Mouse (Mus musculus) kidney, embryonic 16.5 days (tissue): ENCODE results near the gene Ank2. TPM values are rescaled to one million over a fixed set of nuclear protein-coding genes. Genes with fewer than 3 reads are reported as not detected.

ENCODE experiments used
- ATAC-seq: fragments of 200-750 bp; cut with Nextera tagmentation; 2 replicates; pipeline ENCODE4 v1.8.0; 2017; ENCODE audit warnings: moderate TSS enrichment; ENCODE audit not compliant: low FRiP score, low TSS enrichment
- H3K27ac ChIP-seq: fragments of 300-500 bp; sonication (generic); 2 replicates; pipeline ENCODE4 v1.5.1; 2014; ENCODE audit warnings: low read length
- H3K27me3 ChIP-seq: fragments of 300-500 bp; sonication (generic); 2 replicates; pipeline ENCODE4 v1.6.1; 2014; ENCODE audit warnings: low read length, control low read depth, mixed read lengths; ENCODE audit not compliant: insufficient read depth
- H3K36me3 ChIP-seq: fragments of 300-500 bp; sonication (generic); 2 replicates; pipeline ENCODE4 v1.6.1; 2014; ENCODE audit warnings: low read length, control low read depth, mixed read lengths; ENCODE audit not compliant: insufficient read depth
- H3K4me1 ChIP-seq: fragments of 300-500 bp; sonication (generic); 2 replicates; pipeline ENCODE4 v1.6.1; 2014; ENCODE audit warnings: low read length, control low read depth, mixed read lengths; ENCODE audit not compliant: insufficient read depth
- H3K4me2 ChIP-seq: fragments of 300-500 bp; sonication (generic); replicated peaks from 2 replicates; pipeline ENCODE4 v1.6.1; 2014; ENCODE audit warnings: low read depth, low read length
- H3K4me3 ChIP-seq: fragments of 300-500 bp; sonication (generic); 2 replicates; pipeline ENCODE4 v1.5.1; 2014; ENCODE audit warnings: mild to moderate bottlenecking, low read length
- H3K9ac ChIP-seq: fragments of 300-500 bp; sonication (generic); replicated peaks from 2 replicates; pipeline ENCODE4 v1.6.1; 2014; ENCODE audit warnings: low read length
- H3K9me3 ChIP-seq: fragments of 300-500 bp; sonication (generic); 2 replicates; pipeline ENCODE4 v1.6.1; 2016; ENCODE audit warnings: low read length, control low read depth
- WGBS: fragments of 180-500 bp; shearing (Covaris S2); extraction: QIAGEN DNeasy Blood & Tissue Kit; methylation state at CpG from one replicate; pipeline ENCODE4 v1.1.7; 2014; 5-methylcytosine and 5-hydroxymethylcytosine counted together
- polyA plus RNA-seq: library from polyadenylated mRNA; unstranded; fragments of >200 nt; fragmentation: Nextera tagmentation; extraction: Ambion mirVana; gene quantifications from 2 replicates; pipeline ENCODE4 v1.2.1, GENCODE M21; 2015

The Ank2 gene
- polyA plus RNA-seq, 1 experiment from 2014 or later = 7.5 TPM

DNA sequence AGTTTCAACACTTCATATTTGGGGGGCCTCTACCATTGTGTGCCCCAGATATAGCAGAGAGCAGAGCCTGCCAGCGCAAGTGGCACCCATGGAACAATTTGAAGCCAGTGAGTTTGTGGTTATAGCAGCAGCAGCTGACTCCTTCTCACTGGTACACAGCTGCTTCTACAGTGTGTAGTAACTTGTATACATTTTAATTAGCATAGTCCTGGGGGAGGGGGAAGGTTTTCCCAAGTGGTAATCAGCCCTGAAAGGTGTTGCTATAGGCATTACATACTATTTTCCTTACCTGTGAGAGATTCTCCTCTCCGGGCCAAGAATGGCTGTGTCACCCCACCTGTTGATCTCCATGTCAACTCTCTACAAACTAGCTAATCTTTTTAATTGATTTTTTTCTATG lies 182.4 kb downstream of the Ank2 start:
- 96% methylated on average over 2 of the region's 2 CpGs for WGBS

DNA sequence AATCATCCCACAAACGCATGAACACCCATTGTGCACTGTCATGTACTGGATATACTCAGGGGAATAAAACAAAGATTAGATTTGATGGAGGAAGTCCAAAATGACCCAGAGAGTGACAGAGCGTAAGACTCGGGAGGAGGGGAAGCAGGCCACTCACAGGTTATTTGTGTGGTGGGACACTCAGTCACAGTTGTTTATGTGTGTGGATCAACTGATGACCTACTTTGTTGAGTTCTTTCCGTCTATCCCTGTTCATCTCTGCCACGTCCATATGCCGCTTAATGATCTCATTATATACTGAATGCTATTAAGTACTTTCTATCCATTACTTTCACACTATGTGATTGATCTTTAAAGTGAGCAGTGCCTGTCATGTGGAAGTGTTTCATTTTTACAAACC lies 187.6 kb downstream of the Ank2 start:
- Histone ChIP-seq H3K27me3 (no peaks in the 10 kb centered on the region), H3K4me3 (no peak overlapping the region), H3K4me2 (no peak overlapping the region), H3K36me3 (no peaks in the 10 kb centered on the region), H3K4me1 (no peaks in the 10 kb centered on the region), H3K27ac (no peak overlapping the region), H3K9ac (no peak overlapping the region), H3K9me3 (no peaks in the 10 kb centered on the region)
- 82% methylated on average over 6 of the region's 6 CpGs for WGBS
- ATAC-seq = no peak

More for the DNA sequence above, 182.4 kb downstream of the Ank2 start:
- H3K4me3 ChIP-seq = no peak overlapping the region
- no peak overlapping the region for H3K9ac ChIP-seq
- ATAC-seq = no peak
- no peaks in the 10 kb centered on the region for H3K36me3 ChIP-seq
- H3K4me2 ChIP-seq = no peak overlapping the region
- H3K4me1 ChIP-seq = no peaks in the 10 kb centered on the region
- no peak overlapping the region for H3K27ac ChIP-seq
- no peaks in the 10 kb centered on the region for H3K27me3 ChIP-seq
- no peaks in the 10 kb centered on the region for H3K9me3 ChIP-seq

DNA sequence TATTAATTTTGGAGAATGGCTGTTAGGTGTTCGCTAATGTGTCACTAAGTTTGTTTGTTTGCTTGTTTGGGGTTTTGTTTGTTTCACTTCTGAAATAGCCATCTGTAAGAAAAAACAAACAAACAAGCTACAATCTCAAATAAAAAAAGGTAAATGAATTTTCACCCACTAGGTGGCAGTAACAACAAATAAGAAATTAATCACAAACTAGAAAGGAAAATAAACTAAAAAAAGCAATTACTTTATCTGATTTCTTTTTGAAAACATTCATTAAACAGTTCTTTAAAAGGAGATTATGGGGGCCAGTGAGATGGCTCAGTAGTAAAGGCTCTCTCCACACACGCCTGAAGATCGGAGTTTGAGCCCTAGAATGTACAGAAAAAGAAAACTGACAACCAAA lies 189.1 kb downstream of the Ank2 start:
- H3K9ac ChIP-seq = no peak overlapping the region
- ATAC-seq = no peak
- 76% methylated on average over 3 of the region's 3 CpGs for WGBS

DNA sequence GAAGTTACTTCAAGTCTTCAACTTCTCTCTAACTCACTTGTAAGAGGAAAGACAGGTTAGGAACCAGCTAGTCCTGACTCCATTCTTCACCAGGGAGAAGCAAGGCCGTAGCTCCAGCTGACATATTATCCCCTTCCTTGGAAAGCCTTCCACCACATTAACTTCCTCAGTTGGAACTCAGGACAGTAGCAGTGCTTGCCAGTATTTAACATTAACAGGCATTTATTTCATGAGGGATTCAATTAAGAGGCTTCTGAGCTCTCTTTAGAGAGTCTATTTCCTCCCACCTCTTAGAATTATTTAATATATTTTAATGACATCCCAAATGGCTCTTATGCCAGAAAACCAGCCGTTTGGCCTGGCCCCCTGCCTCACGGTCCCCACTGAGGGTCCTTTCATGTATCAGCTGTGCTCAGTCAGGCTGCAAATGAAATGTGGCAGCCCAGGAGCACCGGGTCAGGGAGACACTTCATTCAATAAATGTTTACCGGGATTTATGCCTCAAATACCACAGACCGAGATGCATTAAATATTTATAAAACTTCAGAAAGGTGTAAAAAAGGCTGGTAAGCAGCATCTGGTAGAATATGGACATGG lies 195.1 kb downstream of the Ank2 start:
- Histone ChIP-seq H3K4me3 (no peak overlapping the region), H3K9ac (no peak overlapping the region), H3K4me1 (no peaks in the 10 kb centered on the region), H3K27me3 (no peaks in the 10 kb centered on the region), H3K4me2 (no peak overlapping the region), H3K36me3 (no peaks in the 10 kb centered on the region), H3K27ac (no peak overlapping the region), H3K9me3 (no peaks in the 10 kb centered on the region)
- WGBS = 39% methylated on average over 6 of the region's 6 CpGs
- no peak for ATAC-seq

More for the DNA sequence above, 189.1 kb downstream of the Ank2 start:
- Histone ChIP-seq H3K4me3 (no peak overlapping the region), H3K36me3 (no peaks in the 10 kb centered on the region), H3K9me3 (no peaks in the 10 kb centered on the region), H3K27ac (no peak overlapping the region), H3K27me3 (no peaks in the 10 kb centered on the region), H3K4me2 (no peak overlapping the region), H3K4me1 (no peaks in the 10 kb centered on the region)

DNA sequence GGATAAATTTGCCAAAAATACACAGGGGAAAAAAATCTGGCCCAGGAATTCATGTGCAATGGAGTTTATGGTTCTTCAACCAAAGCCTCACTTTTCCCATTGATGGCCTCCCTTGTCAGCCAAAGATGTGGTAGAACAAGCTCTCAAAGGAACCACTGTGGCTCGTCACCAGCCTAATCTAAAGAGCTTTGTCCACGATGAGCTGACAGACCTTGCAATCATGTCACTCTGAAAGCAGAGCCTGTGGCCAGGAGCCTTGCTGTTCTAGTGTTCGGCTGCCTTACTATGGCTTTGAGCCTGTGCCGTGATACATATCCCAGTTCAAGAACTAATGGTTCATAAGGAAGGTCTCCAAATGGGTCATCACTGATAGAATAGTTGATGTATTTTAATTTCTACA lies 196.1 kb downstream of the Ank2 start:
- Histone ChIP-seq H3K36me3 (no peaks in the 10 kb centered on the region), H3K27ac (no peak overlapping the region), H3K4me3 (no peak overlapping the region), H3K9me3 (no peaks in the 10 kb centered on the region), H3K4me2 (no peak overlapping the region), H3K4me1 (no peaks in the 10 kb centered on the region), H3K9ac (no peak overlapping the region), H3K27me3 (no peaks in the 10 kb centered on the region)
- WGBS = 90% methylated on average over 4 of the region's 4 CpGs
- no peak for ATAC-seq

DNA sequence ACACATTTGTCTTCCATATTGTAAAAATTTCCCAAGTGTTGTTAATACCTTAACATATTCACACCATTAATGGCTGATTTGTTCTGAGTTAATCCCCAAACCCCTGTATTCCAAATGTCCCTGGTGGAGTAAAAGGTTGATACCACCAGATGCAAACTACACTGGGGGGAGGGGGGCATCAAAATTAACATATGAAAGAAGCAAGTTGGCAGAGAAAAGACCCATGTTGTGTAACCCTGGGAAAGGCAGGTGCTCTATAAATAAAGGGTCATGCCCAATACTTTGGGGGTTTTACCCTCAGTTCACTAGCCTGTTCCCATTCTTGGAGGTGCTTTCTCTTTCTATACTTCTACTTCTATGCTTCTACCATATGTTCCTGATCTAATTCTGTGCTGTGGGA lies 198.4 kb downstream of the Ank2 start:
- no peak for ATAC-seq
- Histone ChIP-seq H3K36me3 (no peaks in the 10 kb centered on the region), H3K4me1 (no peaks in the 10 kb centered on the region), H3K27ac (no peak overlapping the region), H3K9me3 (no peaks in the 10 kb centered on the region), H3K9ac (no peak overlapping the region), H3K4me2 (no peak overlapping the region), H3K27me3 (no peaks in the 10 kb centered on the region), H3K4me3 (no peak overlapping the region)

DNA sequence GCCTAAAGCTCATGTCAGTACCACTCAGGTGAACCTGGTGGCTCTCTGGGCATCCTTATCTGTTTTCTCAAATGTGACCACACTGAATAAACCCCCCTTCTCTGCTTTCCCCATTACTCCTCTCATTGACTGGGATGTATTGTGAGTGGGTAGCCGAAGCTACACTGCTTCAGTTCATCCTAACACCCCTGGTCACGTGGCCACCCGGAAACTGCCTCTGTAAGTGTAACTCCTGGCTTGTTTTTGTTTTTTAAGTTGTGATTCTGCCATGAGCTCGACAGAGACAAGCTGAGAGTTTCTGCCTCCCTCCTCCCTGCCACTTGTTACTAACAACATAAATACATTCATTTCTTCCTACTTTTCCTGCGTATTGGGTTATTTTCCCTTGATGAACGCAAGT lies 203.2 kb downstream of the Ank2 start:
- WGBS = 65% methylated on average over 6 of the region's 6 CpGs
- no peak for ATAC-seq
- H3K9me3 ChIP-seq = no peaks in the 10 kb centered on the region
- H3K27me3 ChIP-seq = no peaks in the 10 kb centered on the region
- no peak overlapping the region for H3K9ac ChIP-seq
- H3K4me1 ChIP-seq = no peaks in the 10 kb centered on the region
- no peak overlapping the region for H3K4me2 ChIP-seq
- no peak overlapping the region for H3K4me3 ChIP-seq
- no peaks in the 10 kb centered on the region for H3K36me3 ChIP-seq
- no peak overlapping the region for H3K27ac ChIP-seq

DNA sequence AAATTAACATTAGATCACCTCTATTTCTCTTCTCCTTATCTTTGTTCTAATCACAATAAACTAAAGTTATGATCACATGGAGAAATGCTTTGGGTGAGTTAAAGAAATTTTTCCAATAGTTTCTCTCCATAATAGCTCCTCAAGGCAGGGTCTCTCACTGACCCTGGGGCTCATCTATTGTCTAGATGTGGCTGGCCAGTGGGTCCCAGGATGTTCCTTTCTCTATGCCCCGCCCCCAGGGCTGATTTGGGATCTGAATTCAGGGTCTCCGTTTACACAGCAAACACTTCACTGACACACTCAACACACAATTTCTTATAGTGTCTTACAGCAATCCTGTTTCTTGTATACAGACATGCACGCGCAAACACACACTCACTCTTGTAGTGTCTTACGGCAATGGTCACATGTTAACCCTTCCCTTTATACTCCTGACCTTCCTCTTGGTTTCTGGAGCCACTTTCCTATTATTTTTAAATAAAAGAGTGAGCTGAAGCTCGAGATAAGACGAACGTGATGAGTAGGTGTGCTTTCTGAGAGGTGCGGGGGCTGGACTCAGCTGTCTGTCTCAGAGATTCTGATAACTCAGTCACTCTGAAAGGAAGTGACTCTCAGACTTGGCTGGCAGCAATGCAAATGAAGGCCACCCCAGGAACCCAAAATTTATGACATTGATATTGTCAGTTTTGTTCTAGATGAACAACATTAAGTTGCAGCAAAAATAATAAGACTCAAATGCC lies 204.4 kb downstream of the Ank2 start:
- 85% methylated on average over 9 of the region's 9 CpGs for WGBS
- Histone ChIP-seq H3K36me3 (no peaks in the 10 kb centered on the region), H3K27ac (no peak overlapping the region), H3K4me3 (no peak overlapping the region), H3K4me1 (no peaks in the 10 kb centered on the region), H3K27me3 (no peaks in the 10 kb centered on the region), H3K4me2 (no peak overlapping the region), H3K9ac (no peak overlapping the region), H3K9me3 (no peaks in the 10 kb centered on the region)
- no peak for ATAC-seq

DNA sequence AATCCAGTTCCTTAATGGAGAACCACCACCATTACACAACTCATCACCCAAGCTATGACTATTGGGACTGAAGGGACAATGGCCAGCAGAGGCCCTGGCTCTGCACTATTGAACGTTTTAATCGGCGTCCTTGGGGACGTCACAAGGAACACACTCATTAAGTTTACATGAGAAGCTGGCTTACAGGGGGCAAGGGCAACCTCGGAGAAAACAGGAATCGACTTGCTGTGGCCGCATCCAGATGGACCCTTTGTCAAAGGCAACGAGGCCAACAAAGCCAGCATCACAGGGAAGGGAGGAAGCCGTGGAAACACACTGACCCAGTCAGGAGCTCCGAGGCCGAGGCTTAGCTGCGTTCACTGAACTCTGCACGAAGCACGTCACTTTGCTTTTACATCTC lies 205.1 kb downstream of the Ank2 start:
- Histone ChIP-seq H3K4me1 (no peaks in the 10 kb centered on the region), H3K4me3 (no peak overlapping the region), H3K36me3 (no peaks in the 10 kb centered on the region), H3K27ac (no peak overlapping the region), H3K9ac (no peak overlapping the region), H3K9me3 (no peaks in the 10 kb centered on the region), H3K27me3 (no peaks in the 10 kb centered on the region), H3K4me2 (no peak overlapping the region)
- WGBS = 82% methylated on average over 14 of the region's 14 CpGs
- ATAC-seq = no peak

DNA sequence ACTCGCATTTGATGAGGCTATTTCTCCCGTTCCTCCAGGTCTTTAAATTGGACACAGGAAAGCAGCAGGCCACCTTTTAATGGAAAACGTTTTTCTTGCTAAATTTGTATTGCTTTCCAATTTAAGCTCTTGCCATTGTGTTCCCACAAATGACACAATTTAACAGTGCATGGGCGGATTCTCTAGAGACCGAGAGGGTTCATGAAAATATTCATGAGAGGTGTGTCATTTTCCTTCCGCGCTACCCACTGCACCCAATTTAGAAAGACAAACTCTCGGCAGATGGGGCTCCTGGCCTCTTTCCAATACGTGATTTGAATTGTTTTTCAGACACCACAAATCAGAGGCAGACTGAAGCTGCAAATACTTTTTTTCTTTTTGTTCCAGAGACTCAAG lies 205.7 kb downstream of the Ank2 start:
- no peak overlapping the region for H3K27ac ChIP-seq
- no peak for ATAC-seq
- no peaks in the 10 kb centered on the region for H3K9me3 ChIP-seq
- 84% methylated on average over 9 of the region's 9 CpGs for WGBS
- no peaks in the 10 kb centered on the region for H3K36me3 ChIP-seq
- H3K4me2 ChIP-seq = no peak overlapping the region
- H3K4me1 ChIP-seq = no peaks in the 10 kb centered on the region
- no peaks in the 10 kb centered on the region for H3K27me3 ChIP-seq
- no peak overlapping the region for H3K9ac ChIP-seq
- no peak overlapping the region for H3K4me3 ChIP-seq
